Mouse (Mus musculus) limb, embryonic 15.5 days (tissue): ENCODE measurements around the gene Vip. TPM values are rescaled to one million over a fixed set of nuclear protein-coding genes. Genes with fewer than 3 reads are reported as not detected.

Experiments used
- ATAC-seq: fragments of 200-750 bp; cut with Nextera tagmentation; 2 replicates; pipeline ENCODE4 v1.8.0; 2017; ENCODE audit warnings: low read depth, moderate TSS enrichment; ENCODE audit not compliant: insufficient number of reproducible peaks, low FRiP score, low TSS enrichment
- H3K27ac ChIP-seq: fragments of 300-500 bp; sonication (generic); 2 replicates; pipeline ENCODE4 v1.5.1; 2015; ENCODE audit warnings: moderate library complexity, mild to moderate bottlenecking, inconsistent platforms
- H3K27me3 ChIP-seq: fragments of 300-500 bp; sonication (generic); 2 replicates; pipeline ENCODE4 v1.6.1; 2015; ENCODE audit warnings: inconsistent platforms
- H3K36me3 ChIP-seq: fragments of 300-500 bp; sonication (generic); 2 replicates; pipeline ENCODE4 v1.6.1; 2015; ENCODE audit warnings: inconsistent platforms
- H3K4me1 ChIP-seq: fragments of 300-500 bp; sonication (generic); 2 replicates; pipeline ENCODE4 v1.6.1; 2015; ENCODE audit warnings: inconsistent platforms
- H3K4me2 ChIP-seq: fragments of 300-500 bp; sonication (generic); 2 replicates; pipeline ENCODE4 v1.6.1; 2015; ENCODE audit warnings: mild to moderate bottlenecking, inconsistent platforms
- H3K4me3 ChIP-seq: fragments of 300-500 bp; sonication (generic); 2 replicates; pipeline ENCODE4 v1.5.1; 2015; ENCODE audit warnings: mild to moderate bottlenecking, inconsistent platforms
- H3K9ac ChIP-seq: fragments of 300-500 bp; sonication (generic); 2 replicates; pipeline ENCODE4 v1.6.1; 2015; ENCODE audit warnings: inconsistent platforms
- H3K9me3 ChIP-seq: fragments of 300-500 bp; sonication (generic); 2 replicates; pipeline ENCODE4 v1.6.1; 2016; ENCODE audit warnings: inconsistent platforms
- WGBS: fragments of 180-500 bp; shearing (Covaris S2); methylation state at CpG from one replicate; pipeline ENCODE4 v1.1.7; 2015; 5-methylcytosine and 5-hydroxymethylcytosine counted together
- polyA plus RNA-seq: library from polyadenylated mRNA; unstranded; fragments of >200 nt; fragmentation: Nextera tagmentation; extraction: Ambion mirVana; gene quantifications from 2 replicates; pipeline ENCODE4 v1.2.1, GENCODE M21; 2015

Vip gene
- polyA plus RNA-seq, 1 experiment from 2014 or later, result not detected

- no peak overlapping the region for H3K9ac ChIP-seq
- no peak overlapping the region for H3K27ac ChIP-seq
- 79% methylated on average over 4 of the region's 4 CpGs for WGBS
- H3K4me1 ChIP-seq, result no peaks in the 10 kb centered on the region
- no peak overlapping the region for H3K4me2 ChIP-seq
- no peaks in the 10 kb centered on the region for H3K36me3 ChIP-seq
- no peaks in the 10 kb centered on the region for H3K9me3 ChIP-seq
- no peak for ATAC-seq
- no peaks in the 10 kb centered on the region for H3K27me3 ChIP-seq
- no peak overlapping the region for H3K4me3 ChIP-seq
Measured at GRCm38 (mm10) chr10:5633672-5634200, 5.3 kb upstream of the Vip start.

- WGBS, result 28% methylated on average over 1 of the region's 1 CpGs
- ATAC-seq, result no peak
Measured at GRCm38 (mm10) chr10:5634336-5634735, 4.7 kb upstream of the Vip start.

DNA sequence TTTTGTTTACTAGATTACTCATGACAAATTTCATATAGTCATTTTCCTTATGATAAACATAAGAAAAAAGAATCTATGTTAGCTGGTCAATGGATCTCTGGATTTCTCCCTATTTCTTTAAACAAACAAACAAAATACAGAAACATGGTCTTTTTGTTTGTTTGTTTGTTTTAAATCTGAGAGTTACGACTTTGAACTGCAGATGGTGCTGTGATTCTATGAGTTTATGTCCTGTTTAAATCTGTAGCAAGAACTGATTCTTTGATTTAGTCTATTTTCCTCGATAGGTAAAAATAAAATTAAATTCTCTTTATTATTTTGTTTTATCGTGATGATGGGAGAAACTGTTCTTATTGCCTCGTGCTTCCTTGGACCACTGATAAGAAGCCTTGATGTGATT is 1.7 kb upstream of the Vip start:
- no peak overlapping the region for H3K27ac ChIP-seq
- no peaks in the 10 kb centered on the region for H3K27me3 ChIP-seq
- H3K4me1 ChIP-seq, result no peaks in the 10 kb centered on the region
- no peaks in the 10 kb centered on the region for H3K36me3 ChIP-seq
- no peaks in the 10 kb centered on the region for H3K9me3 ChIP-seq
- no peak overlapping the region for H3K4me2 ChIP-seq
- H3K9ac ChIP-seq, result no peak overlapping the region
- 82% methylated on average over 4 of the region's 4 CpGs for WGBS
- no peak overlapping the region for H3K4me3 ChIP-seq
- no peak for ATAC-seq

More at GRCm38 (mm10) chr10:5634336-5634735, 4.7 kb upstream of the Vip start:
- no peaks in the 10 kb centered on the region for H3K4me1 ChIP-seq
- H3K9me3 ChIP-seq, result no peaks in the 10 kb centered on the region
- no peak overlapping the region for H3K4me3 ChIP-seq
- H3K27me3 ChIP-seq, result no peaks in the 10 kb centered on the region
- H3K36me3 ChIP-seq, result no peaks in the 10 kb centered on the region
- no peak overlapping the region for H3K4me2 ChIP-seq
- no peak overlapping the region for H3K27ac ChIP-seq
- H3K9ac ChIP-seq, result no peak overlapping the region

GRCm38 (mm10) chr10:5681275-5681674 is 42.3 kb downstream of the Vip start:
- no peak overlapping the region for H3K9ac ChIP-seq
- H3K36me3 ChIP-seq, result no peaks in the 10 kb centered on the region

GRCm38 (mm10) chr10:5685608-5686007 is 46.6 kb downstream of the Vip start:
- H3K4me1 ChIP-seq, result no peaks in the 10 kb centered on the region
- no peak overlapping the region for H3K4me2 ChIP-seq
- ATAC-seq, result no peak
- no peaks in the 10 kb centered on the region for H3K36me3 ChIP-seq
- no peaks in the 10 kb centered on the region for H3K9me3 ChIP-seq
- no peaks in the 10 kb centered on the region for H3K27me3 ChIP-seq
- H3K9ac ChIP-seq, result no peak overlapping the region
- H3K27ac ChIP-seq, result no peak overlapping the region
- no peak overlapping the region for H3K4me3 ChIP-seq
- WGBS, result 55% methylated on average over 6 of the region's 6 CpGs

More at GRCm38 (mm10) chr10:5681275-5681674, 42.3 kb downstream of the Vip start:
- no peak overlapping the region for H3K27ac ChIP-seq
- H3K9me3 ChIP-seq, result no peaks in the 10 kb centered on the region
- no peak overlapping the region for H3K4me2 ChIP-seq
- no peaks in the 10 kb centered on the region for H3K27me3 ChIP-seq
- no peak for ATAC-seq
- no peak overlapping the region for H3K4me3 ChIP-seq
- WGBS, result 79% methylated on average over 2 of the region's 2 CpGs
- H3K4me1 ChIP-seq, result no peaks in the 10 kb centered on the region

DNA sequence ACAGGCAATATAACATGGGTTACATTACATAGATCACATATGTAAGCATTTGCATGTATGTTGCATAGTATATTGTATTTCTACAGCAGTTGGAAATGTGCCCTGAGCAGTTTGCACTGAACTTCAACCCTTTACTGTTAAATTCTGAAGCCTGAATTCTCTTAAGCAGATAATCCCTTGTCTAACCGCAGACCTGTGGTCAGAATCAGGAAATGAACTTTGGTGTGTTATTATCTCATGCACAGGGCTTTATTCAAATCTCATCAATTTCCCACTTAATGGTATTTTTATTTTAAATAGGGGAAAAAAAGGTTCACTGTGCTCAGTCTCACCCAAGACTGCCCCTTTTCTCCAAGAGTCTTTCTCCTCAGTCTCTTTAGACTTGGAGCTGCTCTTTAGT is 55.3 kb downstream of the Vip start:
- 69% methylated on average over 1 of the region's 1 CpGs for WGBS
- Histone ChIP-seq H3K9me3 (no peaks in the 10 kb centered on the region), H3K9ac (no peak overlapping the region), H3K27ac (no peak overlapping the region), H3K4me1 (no peaks in the 10 kb centered on the region), H3K36me3 (no peaks in the 10 kb centered on the region), H3K4me2 (no peak overlapping the region), H3K27me3 (no peaks in the 10 kb centered on the region), H3K4me3 (no peak overlapping the region)
- ATAC-seq, result no peak

Other genes with a start within 250 kb of the Vip start
- 7.6 and 10.9 TPM in 2 replicates for gene Syne1, start 87.7 kb upstream of the Vip start, polyA plus RNA-seq
- gene Myct1, start 45.4 kb upstream of the Vip start, polyA plus RNA-seq, result 5.0 and 5.4 TPM in 2 replicates
- 51.6 and 55.6 TPM in 2 replicates for gene Fbxo5, start 166.4 kb downstream of the Vip start, polyA plus RNA-seq
- gene Mtrf1l, start 184.7 kb downstream of the Vip start, polyA plus RNA-seq, result 13.9 and 15.1 TPM in 2 replicates